Mouse (Mus musculus): ENCODE results near the gene Akap2. TPM values are rescaled to one million over a fixed set of nuclear protein-coding genes. Genes with fewer than 3 reads are reported as not detected.
"Not testable (repeated sequence)": the region's sequence is repeated elsewhere in the genome, so short reads cannot be mapped to it uniquely, and the experiment has no call there.

Gene Akap2
- total RNA-seq, 2 experiments from 2014 or later = 191 to 192 TPM

- DNase-seq (ENCODE audit: low spot score in 2 of 2) = peak in 1 of 2 experiments; percentile 13
Measured at GRCm38 (mm10) chr4:57856673-57857072, 139.2 kb downstream of the Akap2 start.

GRCm38 (mm10) chr4:57860204-57860611, 142.8 kb downstream of the Akap2 start:
- DNase-seq (ENCODE audit: low spot score in 2 of 2) = peak in 1 of 2 experiments; percentile 34

GRCm38 (mm10) chr4:57861166-57861565, 143.7 kb downstream of the Akap2 start:
- DNase-seq (ENCODE audit: low spot score in 2 of 2) = peak in 1 of 2 experiments; percentile 19

- DNase-seq (ENCODE audit: low spot score in 2 of 2) = peak in 1 of 2 experiments; percentile 21
Measured at GRCm38 (mm10) chr4:57861856-57862255, 144.4 kb downstream of the Akap2 start.

- DNase-seq (ENCODE audit: low spot score in 2 of 2) = peak in 1 of 2 experiments; percentile 19
Measured at GRCm38 (mm10) chr4:57862269-57862986, 145.0 kb downstream of the Akap2 start.

- peak in 1 of 2 experiments; percentile 18 for DNase-seq (ENCODE audit: low spot score in 2 of 2)
Measured at GRCm38 (mm10) chr4:57866088-57866487, 148.6 kb downstream of the Akap2 start.

GRCm38 (mm10) chr4:57866990-57867389, 149.5 kb downstream of the Akap2 start:
- peak in 1 of 2 experiments; percentile 16 for DNase-seq (ENCODE audit: low spot score in 2 of 2)

- DNase-seq (ENCODE audit: low spot score in 2 of 2) = peak in 1 of 2 experiments; percentile 4
Measured at GRCm38 (mm10) chr4:57867454-57867853, 150.0 kb downstream of the Akap2 start.

GRCm38 (mm10) chr4:57879137-57879536, 161.7 kb downstream of the Akap2 start:
- DNase-seq (ENCODE audit: low spot score in 2 of 2) = no peak

GRCm38 (mm10) chr4:57879804-57880357, 162.4 kb downstream of the Akap2 start:
- peak; percentile 82 for DNase-seq (ENCODE audit: low spot score in 2 of 2)

GRCm38 (mm10) chr4:57883520-57884421, 166.3 kb downstream of the Akap2 start:
- peak in 1 of 2 experiments; percentile 24 for DNase-seq (ENCODE audit: low spot score in 2 of 2)

- DNase-seq (ENCODE audit: low spot score in 2 of 2) = no peak
Measured at GRCm38 (mm10) chr4:57884511-57884910, 167.1 kb downstream of the Akap2 start.

- no peak for DNase-seq (ENCODE audit: low spot score in 2 of 2)
Measured at GRCm38 (mm10) chr4:57885186-57885585, 167.7 kb downstream of the Akap2 start.

GRCm38 (mm10) chr4:57886066-57886887, 168.8 kb downstream of the Akap2 start:
- DNase-seq (ENCODE audit: low spot score in 2 of 2) = peak; percentile 63 to 70

- no peak for DNase-seq (ENCODE audit: low spot score in 2 of 2)
Measured at GRCm38 (mm10) chr4:57886888-57887230, 169.4 kb downstream of the Akap2 start.

- DNase-seq (ENCODE audit: low spot score in 2 of 2) = no peak
Measured at GRCm38 (mm10) chr4:57888246-57888645, 170.8 kb downstream of the Akap2 start.

GRCm38 (mm10) chr4:57888978-57889377, 171.5 kb downstream of the Akap2 start:
- DNase-seq (ENCODE audit: low spot score in 2 of 2) = not testable (repeated sequence)

GRCm38 (mm10) chr4:57889773-57890172, 172.3 kb downstream of the Akap2 start:
- DNase-seq (ENCODE audit: low spot score in 2 of 2) = no peak

- DNase-seq (ENCODE audit: low spot score in 2 of 2) = no peak
Measured at GRCm38 (mm10) chr4:57892001-57892586, 174.6 kb downstream of the Akap2 start.

GRCm38 (mm10) chr4:57895140-57895539, 177.7 kb downstream of the Akap2 start:
- peak in 1 of 2 experiments; percentile 10 for DNase-seq (ENCODE audit: low spot score in 2 of 2)

All from adrenal gland, adult 18-20 months (tissue).